Mouse (Mus musculus): ENCODE data around the gene Sult5a1. TPM values are rescaled to one million over a fixed set of nuclear protein-coding genes. Genes with fewer than 3 reads are reported as not detected.
A peak's percentile ranks its signal among the peaks of the same experiment; 100 is the strongest.

Gene Sult5a1
- polyA plus RNA-seq, 1 experiment = 1.8 TPM

- no peak for TF ChIP-seq POLR2A (IDR thresholded peaks at IDR 0.05; ENCODE audit: borderline replicate concordance, extremely low read depth, insufficient read depth, insufficient read length, poor library complexity, severe bottlenecking)
- no peak for TF ChIP-seq CTCF (IDR thresholded peaks at IDR 0.05; ENCODE audit: borderline replicate concordance, extremely low read depth, insufficient read depth, insufficient read length)
- DNase-seq (ENCODE audit: low read depth) = no peak
Observed at GRCm38 (mm10) chr8:123156070-123156773, 1.9 kb downstream of the Sult5a1 start.

- no peak for DNase-seq (ENCODE audit: low read depth)
- TF ChIP-seq POLR2A (IDR thresholded peaks at IDR 0.05; ENCODE audit: borderline replicate concordance, extremely low read depth, insufficient read depth, insufficient read length, poor library complexity, severe bottlenecking) (no peak), CTCF (IDR thresholded peaks at IDR 0.05; ENCODE audit: borderline replicate concordance, extremely low read depth, insufficient read depth, insufficient read length) (peak; percentile 30; the same call in 1 of the 2 replicates)
Observed at GRCm38 (mm10) chr8:123155177-123155576, 2.9 kb downstream of the Sult5a1 start.

GRCm38 (mm10) chr8:123150737-123151171 is 7.4 kb downstream of the Sult5a1 start:
- no peak for DNase-seq (ENCODE audit: low read depth)
- no peak for TF ChIP-seq POLR2A (IDR thresholded peaks at IDR 0.05; ENCODE audit: borderline replicate concordance, extremely low read depth, insufficient read depth, insufficient read length, poor library complexity, severe bottlenecking)
- TF ChIP-seq CTCF (IDR thresholded peaks at IDR 0.05; ENCODE audit: borderline replicate concordance, extremely low read depth, insufficient read depth, insufficient read length) = no peak

GRCm38 (mm10) chr8:123146390-123146789 is 11.7 kb downstream of the Sult5a1 start:
- peak; percentile 26 for DNase-seq (ENCODE audit: low read depth)
- TF ChIP-seq POLR2A (IDR thresholded peaks at IDR 0.05; ENCODE audit: borderline replicate concordance, extremely low read depth, insufficient read depth, insufficient read length, poor library complexity, severe bottlenecking) (no peak), CTCF (IDR thresholded peaks at IDR 0.05; ENCODE audit: borderline replicate concordance, extremely low read depth, insufficient read depth, insufficient read length) (no peak)

GRCm38 (mm10) chr8:123145279-123145678 is 12.8 kb downstream of the Sult5a1 start:
- no peak for DNase-seq (ENCODE audit: low read depth)

GRCm38 (mm10) chr8:123141741-123142462 is 16.2 kb downstream of the Sult5a1 start:
- no peak for TF ChIP-seq CTCF (IDR thresholded peaks at IDR 0.05; ENCODE audit: borderline replicate concordance, extremely low read depth, insufficient read depth, insufficient read length)
- TF ChIP-seq POLR2A (IDR thresholded peaks at IDR 0.05; ENCODE audit: borderline replicate concordance, extremely low read depth, insufficient read depth, insufficient read length, poor library complexity, severe bottlenecking) = no peak
- peak; percentile 84 for DNase-seq (ENCODE audit: low read depth)

More at GRCm38 (mm10) chr8:123145279-123145678, 12.8 kb downstream of the Sult5a1 start:
- peak; percentile 25; the same call in 1 of the 2 replicates for TF ChIP-seq CTCF (IDR thresholded peaks at IDR 0.05; ENCODE audit: borderline replicate concordance, extremely low read depth, insufficient read depth, insufficient read length)
- TF ChIP-seq POLR2A (IDR thresholded peaks at IDR 0.05; ENCODE audit: borderline replicate concordance, extremely low read depth, insufficient read depth, insufficient read length, poor library complexity, severe bottlenecking) = no peak

GRCm38 (mm10) chr8:123138741-123139140 is 19.4 kb downstream of the Sult5a1 start:
- TF ChIP-seq POLR2A (IDR thresholded peaks at IDR 0.05; ENCODE audit: borderline replicate concordance, extremely low read depth, insufficient read depth, insufficient read length, poor library complexity, severe bottlenecking) = no peak
- TF ChIP-seq CTCF (IDR thresholded peaks at IDR 0.05; ENCODE audit: borderline replicate concordance, extremely low read depth, insufficient read depth, insufficient read length) = no peak

GRCm38 (mm10) chr8:123137645-123138077 is 20.5 kb downstream of the Sult5a1 start:
- TF ChIP-seq CTCF (IDR thresholded peaks at IDR 0.05; ENCODE audit: borderline replicate concordance, extremely low read depth, insufficient read depth, insufficient read length) (no peak), POLR2A (IDR thresholded peaks at IDR 0.05; ENCODE audit: borderline replicate concordance, extremely low read depth, insufficient read depth, insufficient read length, poor library complexity, severe bottlenecking) (no peak)
- DNase-seq (ENCODE audit: low read depth) = peak; percentile 94

More at GRCm38 (mm10) chr8:123138741-123139140, 19.4 kb downstream of the Sult5a1 start:
- DNase-seq (ENCODE audit: low read depth) = no peak

- no peak for TF ChIP-seq POLR2A (IDR thresholded peaks at IDR 0.05; ENCODE audit: borderline replicate concordance, extremely low read depth, insufficient read depth, insufficient read length, poor library complexity, severe bottlenecking)
- no peak for TF ChIP-seq CTCF (IDR thresholded peaks at IDR 0.05; ENCODE audit: borderline replicate concordance, extremely low read depth, insufficient read depth, insufficient read length)
- no peak for DNase-seq (ENCODE audit: low read depth)
Observed at GRCm38 (mm10) chr8:123136287-123136686, 21.8 kb downstream of the Sult5a1 start.

- TF ChIP-seq POLR2A (IDR thresholded peaks at IDR 0.05; ENCODE audit: borderline replicate concordance, extremely low read depth, insufficient read depth, insufficient read length, poor library complexity, severe bottlenecking) = no peak
- TF ChIP-seq CTCF (IDR thresholded peaks at IDR 0.05; ENCODE audit: borderline replicate concordance, extremely low read depth, insufficient read depth, insufficient read length) = no peak
- DNase-seq (ENCODE audit: low read depth) = peak; percentile 24
Observed at GRCm38 (mm10) chr8:123135806-123136205, 22.3 kb downstream of the Sult5a1 start.

- peak; percentile 84 for DNase-seq (ENCODE audit: low read depth)
Observed at GRCm38 (mm10) chr8:123135406-123135805, 22.7 kb downstream of the Sult5a1 start.

More at GRCm38 (mm10) chr8:123135406-123135805, 22.7 kb downstream of the Sult5a1 start:
- TF ChIP-seq CTCF (IDR thresholded peaks at IDR 0.05; ENCODE audit: borderline replicate concordance, extremely low read depth, insufficient read depth, insufficient read length) = no peak
- TF ChIP-seq POLR2A (IDR thresholded peaks at IDR 0.05; ENCODE audit: borderline replicate concordance, extremely low read depth, insufficient read depth, insufficient read length, poor library complexity, severe bottlenecking) = no peak

Data from brain, embryonic 14.5 days (tissue).